Mouse (Mus musculus) kidney, postnatal 10 days (tissue): ENCODE measurements around the gene 1810009A15Rik.
"Not testable (repeated sequence)": the region's sequence is repeated elsewhere in the genome, so short reads cannot be mapped to it uniquely, and the experiment has no call there.

ENCODE experiments used
- DNase-seq: peaks from one replicate; pipeline ENCODE4 v3.0.0; 2021; ENCODE audit warnings: mixed read lengths

Gene 1810009A15Rik

GRCm38 (mm10) chr19:8888511-8889385 lies at the start of gene 1810009A15Rik, which contains the start of gene Gm49416:
Gene 1810009A15Rik, plus strand, starts transcription at chr19:8888853.
Gene Gm49416, plus strand, starts transcription at chr19:8888926.
- DNase-seq, result peak; percentile 97

DNA sequence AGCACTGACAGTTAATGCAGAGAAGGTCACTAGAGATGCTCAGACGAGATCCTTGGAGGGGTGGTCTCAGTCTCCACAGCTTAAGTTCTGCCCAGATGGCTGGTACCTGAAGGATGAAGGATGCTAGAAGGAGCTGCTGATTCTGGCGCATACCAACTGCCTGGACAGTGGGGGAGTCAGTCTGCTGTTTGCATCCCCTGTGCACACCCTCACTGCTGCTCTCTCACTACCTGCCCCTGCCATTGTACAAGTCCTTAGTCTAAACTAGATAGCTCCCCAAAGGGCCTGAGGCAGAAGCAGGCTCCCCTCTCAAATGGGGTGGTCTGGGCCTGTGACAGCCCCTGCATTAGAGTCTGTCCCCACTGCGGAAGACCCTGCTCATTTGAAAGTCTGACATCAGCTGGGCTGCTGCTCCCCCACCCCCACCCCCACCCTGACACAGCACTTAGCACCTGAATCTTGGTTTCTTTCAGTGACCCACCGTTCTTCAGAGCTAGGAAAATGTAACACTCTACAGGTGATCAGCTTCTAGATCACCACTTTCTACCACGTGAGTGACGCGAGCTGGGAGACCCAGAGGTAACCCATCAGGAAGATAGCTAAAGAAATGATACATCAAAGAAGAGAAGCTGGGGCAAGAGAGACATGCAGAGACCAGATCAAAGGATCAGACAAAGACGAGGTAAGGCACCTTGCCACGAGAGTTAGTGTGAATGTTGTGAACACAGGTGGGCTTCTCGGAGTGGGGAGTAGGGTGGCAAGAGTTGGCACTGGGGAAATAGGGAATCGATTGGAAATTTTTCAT lies 49.3 kb upstream of the 1810009A15Rik start, which contains the start of gene Gng3:
TSS of gene Gng3 (minus strand) at position 92 of the 805 bp plus-strand sequence.
- no peak for DNase-seq

GRCm38 (mm10) chr19:8839908-8840791 lies 48.5 kb upstream of the 1810009A15Rik start:
- DNase-seq, result peak; percentile 89

GRCm38 (mm10) chr19:8841012-8841411 lies 47.6 kb upstream of the 1810009A15Rik start:
- no peak for DNase-seq

GRCm38 (mm10) chr19:8842961-8843360 lies 45.7 kb upstream of the 1810009A15Rik start:
- DNase-seq, result no peak

DNA sequence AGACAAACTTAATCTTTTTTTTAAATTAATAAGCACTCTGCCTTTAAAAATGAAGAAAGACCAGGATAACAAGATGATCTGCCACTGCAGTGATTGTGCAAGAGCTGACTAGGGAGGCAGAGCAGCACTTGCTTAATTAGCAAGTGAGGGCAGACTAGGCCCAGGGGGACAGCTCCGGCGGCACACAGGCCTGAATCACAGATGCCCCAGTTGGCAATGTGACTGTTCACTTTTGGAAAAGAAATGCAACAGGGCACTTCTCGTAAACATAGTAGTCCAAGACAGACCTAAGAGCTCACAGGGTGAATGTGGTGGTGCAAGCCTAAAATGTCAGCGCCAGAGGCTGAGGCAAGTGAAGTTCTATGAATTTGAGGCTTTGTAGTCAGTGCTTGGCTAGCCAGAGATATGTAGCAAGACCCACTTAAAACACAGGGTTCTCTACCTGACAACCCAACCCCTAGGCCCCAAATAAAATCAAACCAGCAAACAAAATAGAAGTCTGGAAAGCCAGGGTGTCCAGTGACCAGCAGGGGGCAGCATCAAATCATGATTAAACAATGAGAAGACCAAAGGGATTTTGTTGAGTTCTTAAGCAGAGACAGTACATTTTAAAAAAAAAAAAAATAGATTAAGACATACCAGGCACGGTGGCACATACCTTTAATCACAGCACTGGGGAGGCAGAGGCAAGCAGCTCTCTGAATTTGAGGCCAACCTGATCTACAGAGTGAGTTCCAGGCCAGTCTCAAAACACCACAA lies 44.1 kb upstream of the 1810009A15Rik start:
- peak; percentile 91 for DNase-seq

- no peak for DNase-seq
Observed at GRCm38 (mm10) chr19:8848356-8848755, 40.3 kb upstream of the 1810009A15Rik start.

DNA sequence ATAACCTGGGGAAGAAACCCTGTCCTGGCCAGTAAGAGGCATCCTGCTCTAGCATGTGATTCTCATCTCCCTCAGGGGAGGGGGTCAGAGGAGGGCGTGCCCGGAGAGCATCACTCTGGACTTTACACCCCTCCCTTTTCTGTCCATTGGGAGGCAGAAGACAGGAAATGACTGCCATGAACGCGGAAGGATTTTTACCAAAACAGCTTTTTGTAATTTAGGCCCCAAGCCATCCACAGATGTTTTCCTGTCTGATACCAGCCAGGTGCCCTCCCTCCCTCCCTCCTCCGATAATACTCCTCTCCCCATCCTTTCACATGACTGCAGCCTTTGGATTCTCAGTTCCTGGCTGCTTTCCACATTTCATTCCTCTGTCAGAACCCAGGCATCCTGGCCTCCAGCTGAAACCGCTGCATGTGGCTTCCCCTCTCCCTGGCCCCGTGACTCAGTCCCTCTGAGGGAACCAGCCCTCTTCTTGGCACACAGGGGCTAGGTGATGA lies 38.2 kb upstream of the 1810009A15Rik start, which contains the start of gene Lrrn4cl:
TSS of gene Lrrn4cl (plus strand) at position 367 of the 500 bp plus-strand sequence.
- peak; percentile 55 for DNase-seq

- DNase-seq, result no peak
Observed at GRCm38 (mm10) chr19:8851639-8852038, 37.0 kb upstream of the 1810009A15Rik start.

GRCm38 (mm10) chr19:8852236-8852928 lies 36.3 kb upstream of the 1810009A15Rik start:
- DNase-seq, result no peak

DNA sequence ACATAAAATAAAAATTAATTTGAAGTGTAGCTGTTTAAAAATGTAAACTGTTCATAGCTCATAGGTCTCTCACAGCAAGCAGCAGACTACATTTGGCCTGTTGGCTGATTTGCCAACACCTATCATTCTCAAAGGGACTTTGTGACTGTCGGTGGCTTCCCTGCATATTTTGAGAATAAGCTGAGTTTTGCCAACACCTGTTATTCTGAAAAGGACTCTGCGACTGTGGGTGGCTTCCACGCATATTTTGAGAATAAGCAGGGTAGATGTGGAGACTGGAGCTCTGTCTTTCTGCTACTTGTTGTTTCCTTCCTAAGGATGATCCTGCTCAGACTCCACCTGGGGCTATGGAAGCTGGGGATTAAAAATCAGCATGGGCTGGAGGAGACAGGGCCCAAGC lies 35.5 kb upstream of the 1810009A15Rik start:
- DNase-seq, result no peak

GRCm38 (mm10) chr19:8857689-8858088 lies 31.0 kb upstream of the 1810009A15Rik start:
- peak; percentile 78 for DNase-seq

- peak; percentile 50 for DNase-seq
Observed at GRCm38 (mm10) chr19:8859018-8859417, 29.6 kb upstream of the 1810009A15Rik start.

DNA sequence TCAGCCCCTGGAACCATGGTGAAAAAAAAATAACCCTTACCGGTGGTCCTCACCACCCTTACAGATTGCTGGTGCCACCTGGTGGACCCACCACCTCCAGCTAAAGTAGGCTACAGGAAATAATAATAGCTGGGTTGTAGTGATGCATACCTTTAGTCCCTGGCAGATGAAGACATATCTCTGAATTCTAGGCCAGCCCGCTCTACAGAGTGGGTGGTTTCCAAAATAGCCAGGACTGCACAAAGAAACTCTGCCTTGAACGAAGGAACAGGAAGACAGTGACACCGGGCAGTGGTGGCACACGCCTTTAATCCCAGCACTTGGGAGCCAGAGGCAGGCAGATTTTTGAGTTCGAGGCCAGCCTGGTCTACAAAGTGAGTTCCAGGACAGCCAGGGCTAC lies 24.4 kb upstream of the 1810009A15Rik start:
- DNase-seq, result no peak

DNA sequence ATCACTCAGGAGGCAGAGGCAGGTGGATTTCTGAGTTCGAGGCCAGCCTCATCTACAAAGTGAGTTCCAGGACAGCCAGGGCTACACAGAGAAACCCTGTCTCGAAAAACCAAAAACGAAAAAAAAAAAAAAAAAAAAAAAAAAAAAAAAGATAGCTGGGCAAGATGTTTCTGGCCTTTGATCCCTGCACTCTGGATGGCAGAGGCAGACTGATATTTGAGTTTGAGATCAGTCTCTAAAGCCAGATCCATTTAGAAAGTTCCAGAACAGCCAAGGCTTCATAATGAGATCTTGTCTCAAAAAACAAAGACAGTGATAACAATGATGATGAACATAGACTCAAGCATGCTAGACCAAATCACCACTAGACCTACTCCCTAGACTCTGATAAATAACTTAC lies 18.3 kb upstream of the 1810009A15Rik start:
- not testable (repeated sequence) for DNase-seq

DNA sequence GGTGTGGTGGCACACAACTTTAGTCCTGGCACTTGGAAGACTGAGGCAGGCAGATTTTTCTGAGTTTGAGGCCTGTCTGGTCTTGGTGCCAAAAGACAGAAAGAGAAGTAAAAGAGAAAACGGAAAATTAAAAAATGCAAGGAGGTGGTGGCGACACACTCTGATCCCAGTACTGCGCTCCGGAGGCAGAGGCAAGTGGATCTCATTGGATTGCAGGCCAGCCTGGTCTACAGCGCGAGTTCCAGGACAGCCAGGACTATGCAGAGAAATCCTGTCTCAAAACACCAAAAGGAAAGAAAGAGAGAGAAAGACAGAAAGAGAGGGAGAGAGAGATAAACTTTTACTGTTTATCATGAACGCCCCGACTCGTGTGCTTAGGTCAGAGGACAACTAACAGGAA lies 17.8 kb upstream of the 1810009A15Rik start:
- DNase-seq, result peak; percentile 31

DNA sequence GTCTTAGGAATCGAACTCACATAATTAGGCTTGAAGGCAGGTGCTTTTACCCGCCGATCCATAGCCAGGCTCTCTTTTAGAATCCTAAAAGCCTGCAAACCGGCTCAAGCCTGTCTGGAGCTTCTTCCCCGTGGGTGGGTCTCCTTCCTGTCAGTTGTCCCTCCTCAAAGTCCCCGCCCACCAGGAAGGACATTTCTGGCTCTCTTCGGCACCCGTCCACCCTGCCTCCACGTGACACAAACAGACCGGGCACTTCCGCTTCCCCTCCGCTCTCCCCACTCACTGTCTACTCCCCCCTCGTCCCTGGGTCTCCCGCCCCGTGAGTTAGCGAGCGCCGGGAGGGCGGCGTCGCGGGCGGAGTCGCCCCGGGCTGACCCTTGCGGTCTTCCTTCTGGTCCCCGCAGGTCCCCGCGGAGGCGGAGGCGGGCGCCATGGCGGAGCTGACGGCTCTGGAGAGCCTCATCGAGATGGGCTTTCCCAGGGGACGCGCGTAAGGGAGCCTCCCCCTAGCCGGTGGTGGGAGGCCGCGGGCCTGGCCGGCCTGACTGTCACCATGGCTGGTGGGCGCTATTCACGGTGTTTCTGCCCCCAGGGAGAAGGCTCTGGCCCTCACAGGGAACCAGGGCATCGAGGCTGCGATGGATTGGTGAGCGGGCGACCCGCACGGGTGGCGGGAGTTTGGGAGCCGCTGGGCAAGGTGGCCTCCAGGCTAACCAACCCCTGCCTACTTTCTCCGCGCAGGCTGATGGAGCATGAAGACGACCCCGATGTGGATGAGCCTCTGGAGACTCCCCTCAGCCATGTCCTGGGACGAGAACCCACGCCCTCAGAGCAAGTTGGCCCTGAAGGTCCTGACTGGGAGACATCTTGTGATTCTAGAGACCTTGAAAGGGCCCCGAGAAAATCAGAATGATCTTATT lies 17.1 kb upstream of the 1810009A15Rik start, which contains the start of gene Ubxn1:
TSS of gene Ubxn1 (plus strand) at position 230 of the 920 bp plus-strand sequence.
- DNase-seq, result peak; percentile 97

GRCm38 (mm10) chr19:8872266-8872840 lies 16.3 kb upstream of the 1810009A15Rik start:
- no peak for DNase-seq

DNA sequence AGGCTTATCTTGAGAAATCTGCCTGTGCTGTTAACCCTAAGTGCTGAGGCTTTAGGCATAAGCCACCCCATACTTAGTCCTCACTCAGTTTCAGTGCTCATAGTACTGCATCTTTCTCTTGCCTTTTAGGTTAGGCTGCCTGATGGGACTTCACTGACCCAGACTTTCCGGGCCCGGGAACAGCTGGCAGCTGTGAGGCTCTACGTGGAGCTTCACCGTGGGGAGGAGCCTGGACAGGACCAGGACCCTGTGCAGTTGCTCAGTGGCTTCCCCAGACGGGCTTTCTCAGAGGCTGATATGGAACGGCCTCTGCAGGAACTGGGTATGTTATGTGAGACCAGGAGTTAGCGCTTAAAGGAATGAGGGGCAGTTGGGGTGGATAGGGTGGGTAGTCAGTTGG lies 13.6 kb upstream of the 1810009A15Rik start:
- no peak for DNase-seq
